ENCODE assay signal across 13 mouse cellular contexts in genomic region chr8:112268544-112269213, GRCm38 (mm10).
DNase-seq lines count a peak whose midpoint lies in the region; ATAC-seq and TF ChIP-seq lines count a peak whose summit lies in the region.
"Had no signal": no experiment of that assay in that cellular context is flagged by ENCODE, and none has a peak within 500 bp of the region (broad histone marks: within the 10 kb centered on the region; RNA-seq: fewer than 3 reads in every experiment).

No protein-coding gene starts in this region.

- no peaks in the 10 kb centered on the region for H3K9me3 ChIP-seq in forebrain, postnatal 0 days (ENCODE audit: low read length)
- H3K9me3 ChIP-seq: heart, embryonic 15.5 days had no signal

- H3K27me3 ChIP-seq in forebrain, postnatal 0 days (ENCODE audit: insufficient read depth, low read length): no peaks in the 10 kb centered on the region
- H3K27me3 ChIP-seq: heart, embryonic 15.5 days; liver, embryonic 13.5 days had no signal

- peak; percentile 1 for DNase-seq in left cerebral cortex, adult 11 months (ENCODE audit: low spot score)
- DNase-seq in left cerebral cortex, adult 2 months (ENCODE audit: extremely low spot score in 1 of 2, low spot score in 2 of 2): no peak
- DNase-seq in forebrain, postnatal 0 days: peak; percentile 88
- peak; percentile 33 to 36 for DNase-seq in layer of hippocampus, postnatal 36 days
- no peak for DNase-seq in heart, postnatal 25 days (ENCODE audit: low spot score)
- DNase-seq in gastrocnemius, adult 8-10 months (ENCODE audit: low spot score in 2 of 2): no peak
- no peak for DNase-seq in kidney, postnatal 10 days
- DNase-seq: cerebellum, adult 18-20 months; liver, embryonic 13.5 days; thymus, adult 2 months had no signal

- no peaks in the 10 kb centered on the region for H3K36me3 ChIP-seq in forebrain, postnatal 0 days (ENCODE audit: insufficient read depth)
- H3K36me3 ChIP-seq: heart, embryonic 15.5 days; liver, embryonic 13.5 days had no signal

- H3K27ac ChIP-seq in left cerebral cortex, adult 2 months: no peak overlapping the region
- peak overlapping the region; percentile 62 for H3K27ac ChIP-seq in forebrain, postnatal 0 days (ENCODE audit: low read depth, low read length)
- H3K27ac ChIP-seq in olfactory bulb, adult 2 months (ENCODE audit: insufficient read depth, low read depth, low read length): peak overlapping the region; percentile 80; the same call in 1 of the 2 replicates
- H3K27ac ChIP-seq: heart, embryonic 15.5 days; kidney, postnatal 0 days; liver, embryonic 13.5 days had no signal

- no peak overlapping the region for H3K4me3 ChIP-seq in left cerebral cortex, adult 2 months
- H3K4me3 ChIP-seq in forebrain, postnatal 0 days (ENCODE audit: low read depth, low read length): no peak overlapping the region
- H3K4me3 ChIP-seq in olfactory bulb, adult 2 months (ENCODE audit: insufficient read depth, low read depth, low read length): no peak overlapping the region
- H3K4me3 ChIP-seq: heart, embryonic 15.5 days; liver, embryonic 13.5 days had no signal

- peak; percentile 83 for ATAC-seq in forebrain, postnatal 0 days

- intact Hi-C loops in left cerebral cortex, adult 2 months (cut with DNase I): no loop called here
- intact Hi-C loops in heart, postnatal 25 days (cut with DNase I): no loop called here

- TF ChIP-seq CTCF in left cerebral cortex, adult 2 months (IDR thresholded peaks at IDR 0.05): no peak
- TF ChIP-seq CTCF in forebrain, postnatal 0 days (IDR thresholded peaks at IDR 0.05; ENCODE audit: low read depth): 0 out of 2 replicates have a peak, but pooled peaks have one; percentile 8
- no peak for TF ChIP-seq CTCF in olfactory bulb, adult 2 months (IDR thresholded peaks at IDR 0.05; ENCODE audit: insufficient read depth, low read depth, low read length)

- 0 out of 2 replicates have a peak overlapping the region, but pooled peaks have one; percentile 0 for H3K4me2 ChIP-seq in forebrain, postnatal 0 days (ENCODE audit: low read depth)
- H3K4me2 ChIP-seq: heart, embryonic 15.5 days; liver, embryonic 13.5 days had no signal

- TF ChIP-seq POLR2A in olfactory bulb, adult 2 months (IDR thresholded peaks at IDR 0.05; ENCODE audit: insufficient read depth, low read depth, low read length): no peak

- 12% methylated on average over 9 of the region's 9 CpGs for WGBS in forebrain, postnatal 0 days
- WGBS in olfactory bulb, adult 2 months: 28% methylated on average over 9 of the region's 9 CpGs

- no peak overlapping the region for H3K9ac ChIP-seq in forebrain, postnatal 0 days
- H3K9ac ChIP-seq: heart, embryonic 15.5 days; liver, embryonic 13.5 days had no signal

- no peaks in the 10 kb centered on the region; the same call in 1 of the 2 replicates for H3K4me1 ChIP-seq in forebrain, postnatal 0 days (ENCODE audit: insufficient read depth)
- H3K4me1 ChIP-seq in olfactory bulb, adult 2 months (ENCODE audit: control insufficient read depth, insufficient read depth, low read length): peaks cover 3% of the 10 kb centered on the region; the same call in 1 of the 2 replicates
- H3K4me1 ChIP-seq: heart, embryonic 15.5 days; liver, embryonic 13.5 days had no signal

Comparison
In these comparisons a context has a peak if more than half of its experiments do, and no peak if none do; other contexts are left out.
1. DNase-seq: peak in left cerebral cortex, adult 11 months (single experiment), forebrain, postnatal 0 days (single experiment) and layer of hippocampus, postnatal 36 days (2 of 2); none in left cerebral cortex, adult 2 months (0 of 2), heart, postnatal 25 days (single experiment), gastrocnemius, adult 8-10 months (0 of 2) and kidney, postnatal 10 days (single experiment).